Mouse (Mus musculus) kidney, postnatal 14 days (tissue): Measurements from ENCODE around the gene Dgka.
A peak's percentile ranks its signal among the peaks of the same experiment; 100 is the strongest.
"Not testable (repeated sequence)": the region's sequence is repeated elsewhere in the genome, so short reads cannot be mapped to it uniquely, and the experiment has no call there.

Experiments used
- DNase-seq: peaks from one replicate; pipeline ENCODE4 v3.0.0; 2022; ENCODE audit warnings: mixed read lengths

Gene Dgka

DNA sequence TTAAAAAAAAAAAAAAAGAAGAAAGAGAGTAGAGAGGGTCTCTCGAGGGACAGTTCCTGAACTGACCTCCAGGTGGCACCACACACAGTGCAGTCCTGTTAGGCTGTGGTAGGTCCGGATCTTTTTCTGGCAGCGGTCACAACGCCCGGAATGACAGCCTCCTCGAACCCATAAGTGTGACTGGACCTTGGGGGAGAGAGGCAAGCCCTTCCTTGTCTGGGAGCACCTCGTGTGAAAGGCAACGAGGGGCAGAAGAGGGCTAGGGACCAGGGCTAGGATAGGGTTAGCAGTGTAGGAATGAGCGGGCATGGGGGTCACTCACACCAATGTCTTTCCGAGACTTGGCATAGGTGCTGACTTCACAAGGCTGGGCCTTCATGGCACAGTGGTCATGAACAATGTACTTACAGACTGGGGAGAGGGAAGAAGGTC lies 13.6 kb downstream of the Dgka start:
- peak; percentile 81 for DNase-seq

DNA sequence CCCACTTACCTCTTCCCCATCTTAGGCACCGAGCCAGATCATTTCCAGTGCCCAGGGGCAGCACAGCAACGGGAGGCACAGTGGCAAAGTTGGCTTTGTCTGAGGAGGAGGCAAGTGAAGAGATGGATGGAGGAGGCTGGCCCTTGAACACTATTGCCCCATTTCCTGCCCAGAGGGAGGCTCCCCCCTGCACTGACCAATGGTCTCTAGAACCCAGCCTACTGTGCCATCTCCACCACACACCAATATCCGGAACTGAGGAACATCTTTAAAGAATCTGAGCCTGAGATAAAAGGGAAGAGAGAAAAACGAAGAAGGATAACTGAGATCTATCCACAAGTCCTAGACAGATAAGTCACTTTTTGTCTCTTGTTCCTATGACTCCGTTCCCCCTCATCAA lies 16.6 kb downstream of the Dgka start:
- no peak for DNase-seq

DNA sequence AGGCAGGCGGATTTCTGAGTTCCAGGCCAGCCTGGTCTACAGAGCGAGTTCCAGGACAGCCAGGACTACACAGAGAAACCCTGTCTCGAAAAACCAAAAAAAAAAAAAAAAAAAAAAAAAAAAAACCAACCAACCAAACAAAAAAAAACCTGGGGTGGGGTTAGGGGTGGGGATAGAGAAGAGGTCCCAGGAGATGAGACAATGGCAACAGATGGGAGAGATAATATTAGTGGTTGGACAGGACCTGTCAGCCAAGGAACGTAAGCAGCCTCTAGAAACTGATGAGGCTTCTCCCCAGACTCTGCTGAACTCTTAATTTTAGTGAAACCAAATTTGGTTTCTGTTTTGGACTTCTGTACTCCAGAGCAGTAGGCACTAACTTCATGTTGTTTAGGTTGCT lies 19.2 kb downstream of the Dgka start:
- not testable (repeated sequence) for DNase-seq

DNA sequence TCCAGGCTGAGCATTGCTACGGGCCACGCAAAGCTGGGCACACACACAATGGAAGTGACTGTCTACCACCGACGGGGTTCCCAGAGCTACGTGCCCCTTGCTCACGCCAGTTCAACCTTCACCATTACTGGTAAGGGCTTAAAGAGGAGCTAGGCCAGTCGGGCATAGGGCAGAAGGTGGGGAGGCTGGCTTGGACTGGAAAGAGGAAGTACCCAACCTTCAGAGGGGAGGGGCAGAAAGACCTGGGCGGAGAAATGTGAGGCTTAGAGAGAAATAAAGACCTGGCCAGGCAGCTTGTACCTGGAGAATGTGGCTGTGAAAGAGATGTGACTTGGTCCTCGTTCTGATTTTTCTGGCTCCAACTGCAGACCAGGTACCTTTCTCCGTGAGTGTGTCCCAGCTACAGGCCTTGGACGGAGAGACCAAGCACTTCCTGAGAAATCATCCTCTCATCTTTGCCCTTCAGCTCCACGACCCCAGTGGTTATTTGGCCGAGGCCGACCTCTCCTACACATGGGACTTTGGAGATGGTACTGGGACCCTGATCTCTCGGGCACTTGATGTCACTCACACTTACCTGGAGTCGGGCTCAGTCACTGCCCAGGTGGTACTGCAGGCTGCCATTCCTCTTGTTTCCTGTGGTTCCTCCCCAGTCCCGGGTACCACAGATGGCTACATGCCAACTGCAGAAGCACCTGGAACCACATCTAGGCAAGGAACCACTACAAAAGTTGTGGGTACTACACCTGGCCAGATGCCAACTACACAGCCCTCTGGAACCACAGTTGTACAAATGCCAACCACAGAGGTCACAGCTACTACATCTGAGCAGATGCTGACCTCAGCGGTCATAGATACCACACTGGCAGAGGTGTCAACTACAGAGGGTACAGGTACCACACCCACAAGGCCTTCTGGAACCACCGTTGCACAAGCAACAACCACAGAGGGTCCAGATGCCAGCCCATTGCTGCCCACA lies 28.8 kb downstream of the Dgka start:
- no peak for DNase-seq

DNA sequence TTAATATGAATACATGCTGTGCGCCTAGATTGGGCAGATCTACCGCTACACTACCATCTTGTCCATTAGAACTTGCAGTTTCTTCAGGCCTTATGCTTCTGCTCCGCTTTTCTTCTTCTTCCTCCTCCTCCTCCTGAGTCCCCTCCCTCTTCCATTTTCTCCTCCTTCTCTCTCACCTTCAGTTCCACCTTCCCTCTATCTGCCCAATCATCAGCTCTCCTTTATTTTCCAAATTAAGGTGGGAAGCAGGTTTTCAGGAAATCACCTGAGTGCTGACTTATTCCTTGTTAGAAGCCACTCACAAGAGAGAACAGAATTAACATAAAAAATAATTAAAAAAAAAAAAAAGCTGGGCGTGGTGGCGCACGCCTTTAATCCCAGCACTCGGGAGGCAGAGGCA lies 33.3 kb downstream of the Dgka start:
- not testable (repeated sequence) for DNase-seq

DNA sequence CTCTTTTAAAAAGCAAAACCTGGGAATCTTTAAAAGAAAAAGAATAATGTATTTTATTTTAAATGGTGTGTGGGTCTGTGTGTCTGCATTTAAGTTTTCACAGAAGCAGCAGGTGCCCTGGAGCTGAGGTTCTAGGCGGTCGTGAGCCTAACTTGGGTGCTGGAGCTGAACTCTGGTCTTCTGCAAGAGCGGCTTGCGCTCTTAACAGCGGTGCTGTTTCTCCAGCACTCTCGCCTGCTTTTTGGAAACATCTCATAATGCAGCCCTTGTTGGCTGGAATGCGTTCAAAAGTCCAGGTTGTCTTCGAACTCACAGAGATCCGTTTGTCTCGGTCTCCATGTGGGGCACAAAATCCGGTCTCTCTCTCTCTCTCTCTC lies 39.4 kb downstream of the Dgka start:
- no peak for DNase-seq

DNA sequence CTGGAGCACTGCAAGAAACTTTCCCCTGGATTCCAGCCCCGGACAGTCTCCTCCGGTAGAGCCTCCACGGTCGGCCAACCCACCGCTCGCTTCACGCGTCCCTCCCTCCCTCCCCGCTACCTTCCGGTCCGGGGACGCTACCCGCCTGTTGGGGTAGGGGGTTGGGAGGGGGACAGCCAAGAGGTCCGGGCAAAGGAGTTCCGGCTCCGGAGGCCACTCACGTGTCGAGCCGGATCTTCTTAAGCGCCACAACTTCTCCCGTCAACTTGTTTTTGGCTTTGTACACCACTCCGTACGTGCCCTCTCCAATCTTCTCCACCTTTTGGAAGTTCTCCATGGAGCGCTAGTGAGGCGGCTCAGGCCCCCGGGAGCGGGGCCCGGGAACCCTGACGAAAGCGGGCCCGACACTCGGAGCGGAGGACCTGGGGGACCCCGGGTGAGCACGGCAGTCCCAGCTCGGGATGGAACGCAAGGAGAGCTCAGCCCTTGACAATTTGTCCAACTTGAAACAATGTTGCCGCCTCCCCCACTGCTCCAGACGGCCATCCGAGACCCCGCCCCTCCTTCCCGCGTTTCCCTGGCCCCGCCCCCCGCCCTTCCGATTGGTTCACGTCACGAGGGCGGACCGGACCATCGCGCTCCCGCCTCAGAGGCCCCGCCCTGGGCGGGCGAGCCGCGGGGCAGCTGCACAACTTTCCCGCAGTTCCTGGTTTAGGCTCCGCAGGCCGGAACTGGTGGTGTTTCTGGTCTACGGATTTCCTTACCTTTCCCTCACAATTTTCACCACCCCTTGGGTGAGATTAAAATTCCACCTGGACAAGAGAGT lies 40.0 kb downstream of the Dgka start, which contains the start of gene Cdk2:
Cdk2 (minus strand) TSS at position 541 of the 826 bp plus-strand sequence.
- DNase-seq: peak; percentile 96

DNA sequence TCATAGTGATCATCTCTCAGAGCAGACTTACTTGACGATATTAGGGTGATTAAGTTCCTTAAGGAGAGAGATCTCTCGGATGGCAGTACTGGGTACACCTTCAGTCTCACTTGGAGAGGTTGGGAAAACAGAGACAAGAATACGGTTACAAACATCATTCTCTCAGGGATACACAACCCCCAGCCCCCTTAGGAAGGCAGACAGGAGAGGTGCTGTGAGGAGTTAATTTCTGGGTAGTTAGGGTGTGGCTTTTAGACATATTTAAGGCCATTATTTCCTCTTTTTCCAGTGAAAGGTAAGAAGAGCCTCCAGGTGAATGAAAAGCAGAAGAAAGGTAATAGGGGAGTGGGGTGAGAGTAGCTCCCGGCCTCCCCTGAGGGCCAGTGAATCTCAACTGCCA lies 40.8 kb downstream of the Dgka start, which contains the start of gene Pmel:
Pmel (plus strand) TSS at position 301 of the 400 bp plus-strand sequence.
- DNase-seq: no peak

DNA sequence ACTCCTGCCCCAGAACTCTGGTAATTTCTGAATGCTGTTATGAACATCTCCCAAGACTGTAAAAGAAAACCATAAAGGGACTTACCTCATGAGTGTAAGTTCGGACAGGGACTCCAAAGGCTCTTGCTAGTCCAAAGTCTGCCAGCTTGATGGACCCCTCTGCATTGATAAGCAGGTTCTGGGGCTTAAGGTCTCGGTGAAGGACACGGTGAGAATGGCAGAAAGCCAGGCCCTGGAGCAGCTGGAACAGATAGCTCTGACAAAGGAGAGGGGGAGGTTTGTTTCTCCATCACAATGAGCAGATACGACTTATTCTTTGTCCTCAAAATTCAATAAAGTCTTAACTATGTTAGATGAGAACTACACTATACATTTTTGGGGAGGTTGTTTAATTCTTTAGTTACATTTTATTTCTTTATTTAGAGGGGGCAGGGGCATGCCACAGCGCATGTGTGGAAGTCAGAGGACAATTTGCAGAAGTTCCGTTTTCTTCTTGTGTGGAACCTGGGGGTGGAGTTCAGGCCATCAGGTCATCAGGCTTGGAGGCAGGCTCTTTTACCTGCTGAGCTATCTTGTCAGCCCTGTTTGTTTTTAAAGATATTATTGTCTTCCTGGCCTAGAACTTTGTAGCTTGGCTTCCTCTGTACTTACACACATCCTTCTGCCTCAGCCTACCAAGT lies 42.2 kb downstream of the Dgka start:
- DNase-seq: no peak

DNA sequence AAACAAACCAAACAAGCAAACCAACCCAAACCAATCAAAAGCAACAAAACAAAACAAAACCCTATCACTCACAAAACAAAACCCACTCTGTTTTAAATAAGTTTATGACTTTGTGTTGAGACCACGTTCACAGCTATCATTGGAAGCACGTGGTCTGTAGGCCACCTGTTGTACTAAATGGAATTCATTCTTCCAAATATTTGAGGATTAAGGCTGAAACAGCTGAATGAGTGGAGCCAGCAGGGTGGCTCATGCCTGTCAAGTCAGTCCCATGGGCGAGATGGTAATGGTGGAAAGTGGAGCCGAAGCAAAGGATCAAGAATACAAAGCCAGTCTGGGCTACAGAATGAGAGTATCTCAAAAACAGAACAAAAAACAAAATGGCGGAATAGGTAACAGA lies 43.9 kb downstream of the Dgka start:
- DNase-seq: no peak

DNA sequence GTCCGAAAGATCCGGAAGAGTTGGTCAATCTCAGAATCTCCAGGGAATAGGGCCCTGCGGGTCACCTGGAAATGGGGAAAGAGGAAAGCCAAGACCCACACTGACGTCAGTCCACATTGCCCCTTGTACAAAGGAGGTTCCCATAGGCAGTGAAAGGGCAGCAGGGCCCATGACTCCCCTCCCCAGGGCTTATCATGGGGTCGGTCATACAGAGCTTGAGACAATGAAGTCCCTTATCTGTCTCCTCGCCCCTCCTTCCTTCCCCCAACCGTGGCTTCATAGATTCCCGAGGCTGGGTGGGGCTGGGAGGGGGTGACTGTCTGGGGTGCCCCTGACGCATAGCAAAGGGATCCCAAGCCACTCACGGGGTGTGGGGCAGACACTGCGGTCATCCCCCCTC lies 45.0 kb downstream of the Dgka start:
- DNase-seq: no peak

DNA sequence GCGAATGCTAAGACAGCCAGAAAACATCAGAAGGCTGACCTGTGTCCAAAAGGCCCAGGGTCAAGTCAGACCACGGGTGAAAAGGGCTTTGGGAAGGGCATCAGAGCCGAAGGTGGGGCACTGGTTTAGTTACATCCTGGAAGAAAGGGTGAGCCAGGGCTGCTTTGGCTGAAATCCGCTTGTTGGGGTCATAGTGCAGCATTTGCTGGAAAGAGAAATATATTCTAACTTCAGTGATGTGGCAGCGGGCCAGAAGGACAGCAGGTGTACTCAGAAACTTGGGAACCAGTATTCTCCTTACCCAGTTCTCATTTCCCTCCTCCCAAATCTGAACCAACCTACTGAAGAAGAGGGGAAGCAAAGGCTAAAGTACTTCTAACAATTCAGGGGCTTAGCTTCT lies 45.6 kb downstream of the Dgka start:
- peak; percentile 69 for DNase-seq

DNA sequence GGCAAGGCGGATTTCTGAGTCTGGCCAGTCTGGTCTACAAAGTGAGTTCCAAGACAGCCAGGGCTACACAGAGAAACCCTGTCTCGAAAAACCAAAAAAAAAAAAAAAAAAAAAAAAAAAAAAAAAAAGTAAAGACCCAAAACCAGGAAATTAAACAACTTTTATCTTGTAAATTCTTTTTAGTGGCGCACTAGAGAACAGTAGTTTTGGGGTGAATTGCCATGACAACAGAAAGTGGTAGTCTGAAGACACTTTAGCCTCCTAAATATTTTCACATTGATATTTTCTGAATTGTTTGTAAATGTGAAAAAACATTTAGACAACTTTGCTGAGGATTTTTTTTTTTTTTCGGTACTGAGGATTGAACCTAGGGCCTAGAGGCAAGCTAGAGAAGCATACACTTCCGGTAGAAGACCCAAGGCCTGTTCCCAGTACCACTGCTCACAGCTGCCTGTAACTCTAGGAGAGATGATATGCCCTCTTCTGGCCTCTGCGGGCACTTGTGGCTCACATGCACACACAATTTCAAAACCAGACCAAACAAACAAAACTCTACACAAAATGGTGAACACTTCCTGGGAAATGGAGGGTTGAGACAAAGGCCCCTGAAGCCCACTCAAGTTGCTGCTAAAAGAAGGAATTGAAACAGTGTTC lies 47.5 kb downstream of the Dgka start:
- DNase-seq: no peak

DNA sequence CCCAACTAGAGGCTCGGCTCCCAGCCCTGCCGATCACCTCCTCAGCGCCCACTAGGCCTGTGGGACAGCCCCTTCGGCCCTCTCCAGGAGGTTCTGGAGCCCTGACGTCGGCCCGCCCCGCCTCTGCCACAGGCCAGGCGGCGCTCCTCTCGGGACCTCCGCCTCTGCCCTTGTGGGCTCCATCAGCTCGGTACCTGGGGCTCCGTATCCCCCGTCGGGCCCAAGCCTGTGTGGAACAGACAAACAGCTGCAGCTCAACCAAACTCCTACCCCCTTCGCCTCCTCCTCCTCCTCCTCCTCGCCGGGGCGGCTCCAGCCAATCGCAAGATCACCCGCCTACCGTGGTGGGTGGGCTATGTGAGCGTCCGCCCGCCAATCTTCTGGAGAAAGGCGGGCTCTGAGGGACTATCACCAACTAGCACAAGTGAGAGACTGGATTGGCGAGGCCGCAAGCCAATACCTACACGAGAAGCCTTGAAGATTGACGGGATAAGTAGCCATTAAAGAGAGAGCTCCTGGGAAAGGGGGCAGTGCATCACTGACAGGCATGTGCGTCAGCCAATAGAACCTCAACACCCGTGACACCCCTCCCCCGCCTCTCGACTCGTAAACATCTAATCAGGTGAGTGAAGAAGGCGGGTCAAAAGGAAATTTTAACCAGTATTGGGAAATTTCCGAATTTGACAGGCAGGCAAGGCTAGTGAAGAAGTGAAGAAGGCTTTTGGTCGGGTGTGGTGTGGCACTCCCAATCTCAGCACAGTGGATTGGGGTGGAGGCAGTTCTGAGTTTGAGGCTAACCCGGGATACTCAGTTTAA lies 48.5 kb downstream of the Dgka start, which contains the start of gene Rab5b:
Rab5b (minus strand) TSS at position 273 of the 816 bp plus-strand sequence.
- peak; percentile 99 for DNase-seq

DNA sequence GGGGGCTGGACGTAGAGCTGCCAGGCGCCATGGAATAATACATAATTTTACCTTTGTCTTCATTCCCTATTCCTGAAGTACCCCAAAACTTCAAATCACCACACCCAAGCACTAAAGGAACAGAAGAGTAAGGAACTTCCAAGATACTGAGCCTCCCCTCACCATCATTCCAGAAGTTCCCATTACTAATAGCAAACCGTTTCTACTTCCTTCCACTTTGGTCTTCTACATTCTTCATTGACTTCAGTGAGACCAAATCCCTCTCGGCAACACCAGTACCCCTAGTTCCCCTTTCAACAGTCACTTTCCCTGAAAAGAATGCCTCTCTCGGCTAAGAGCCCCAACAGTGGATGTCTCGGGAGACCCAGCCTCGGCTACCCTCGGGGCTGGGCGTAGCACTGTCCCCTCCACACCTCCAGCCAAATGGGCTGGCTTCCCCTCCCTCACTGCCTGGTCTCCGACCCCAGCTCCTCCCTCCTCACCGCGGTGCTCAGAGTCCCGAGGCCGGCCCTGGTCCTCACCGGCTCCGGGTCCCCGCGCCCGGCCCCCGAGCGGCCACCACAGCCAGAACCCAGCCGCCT lies 49.2 kb downstream of the Dgka start:
- no peak for DNase-seq

DNA sequence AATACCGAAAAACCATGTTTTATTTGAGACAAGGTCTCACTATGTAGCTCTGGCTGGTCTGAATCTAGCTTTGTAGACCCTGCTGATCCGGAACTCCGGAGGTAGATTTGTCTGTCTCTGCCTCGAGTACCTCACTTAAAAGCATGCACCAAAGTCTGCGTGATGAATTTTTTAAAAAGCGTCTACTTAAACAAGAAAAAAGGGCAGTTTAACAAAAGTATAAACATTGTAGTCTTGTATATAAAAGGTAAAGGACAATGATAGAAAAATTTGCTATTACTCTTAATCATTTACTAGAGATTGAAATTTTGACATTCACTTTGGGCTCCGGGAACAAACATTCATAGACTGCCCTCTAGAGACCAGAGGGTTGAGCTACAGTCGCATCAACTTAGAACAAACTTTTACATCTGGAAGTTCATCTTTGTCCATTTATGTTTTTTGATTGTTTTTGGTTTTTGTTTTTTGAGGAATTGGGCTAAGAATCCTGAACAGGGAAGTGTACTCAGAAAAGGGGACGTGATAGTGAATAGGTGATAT lies 70.1 kb downstream of the Dgka start:
- peak; percentile 55 for DNase-seq

DNA sequence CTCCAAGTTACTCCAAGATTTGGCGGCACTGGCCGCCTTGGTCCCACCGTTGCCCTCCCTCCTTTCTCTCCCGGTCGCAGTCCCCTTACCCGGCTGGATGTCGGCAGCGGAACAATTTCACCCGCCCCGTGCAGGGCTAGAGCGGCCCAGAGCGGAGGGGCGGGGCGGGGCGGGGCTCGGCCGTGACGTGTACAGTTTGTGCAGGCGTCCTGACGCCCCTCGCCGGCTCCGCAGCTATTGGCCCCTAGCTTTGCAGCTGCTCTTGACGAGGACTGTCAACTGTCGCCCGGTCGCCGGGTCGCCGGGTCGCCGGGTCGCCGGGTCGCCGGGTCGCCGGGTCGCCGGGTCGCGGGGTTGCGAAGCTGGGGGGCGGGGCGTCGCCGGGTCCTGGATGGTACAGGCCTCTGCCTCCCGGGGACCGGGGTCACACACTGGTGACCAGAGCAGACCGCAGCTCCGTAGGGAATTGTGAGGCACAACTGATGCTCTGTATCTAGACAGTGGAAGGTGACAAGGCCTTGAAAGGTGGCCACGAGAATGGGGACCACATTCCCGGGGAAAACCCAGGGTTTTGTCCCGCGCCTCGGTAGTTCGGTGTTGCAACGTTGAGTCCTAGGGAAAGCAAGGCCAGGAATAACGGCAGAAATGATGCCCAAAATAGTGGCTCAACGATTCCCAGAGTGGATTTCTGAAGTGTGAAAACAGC lies 70.7 kb downstream of the Dgka start, which contains the start of gene Suox:
Suox (minus strand) TSS at position 311 of the 706 bp plus-strand sequence.
- DNase-seq: peak; percentile 92

DNA sequence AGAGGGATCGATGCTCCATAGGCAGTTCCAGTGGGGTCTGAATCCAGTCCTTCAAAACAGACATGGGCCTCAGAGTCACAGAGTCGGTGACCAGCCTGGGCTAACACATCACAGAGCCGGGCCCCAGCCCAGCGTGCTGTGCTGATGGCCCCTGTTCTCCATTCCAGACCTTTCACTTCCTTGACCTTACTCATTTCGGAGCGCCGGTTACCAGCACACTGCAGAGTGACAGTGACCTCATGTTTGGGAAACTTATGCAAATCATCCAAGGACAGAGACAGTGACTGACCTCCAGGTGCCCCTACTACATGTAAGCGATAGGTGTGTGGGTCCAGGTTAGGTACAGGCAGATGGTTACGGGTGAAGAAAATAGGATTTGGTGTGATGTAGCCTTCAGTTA lies 73.5 kb downstream of the Dgka start:
- no peak for DNase-seq
